Mouse (Mus musculus): ENCODE data around the gene Trdmt1.

The Trdmt1 gene

GRCm38 (mm10) chr2:13501553-13501952 lies 42.9 kb downstream of the Trdmt1 start:
- CTCF ChIA-PET: interaction anchor here (0.6 kb wide), 1 partner anchor 83 kb away, joined by 5 read pairs; no protein-coding TSS in a partner anchor

- CTCF ChIA-PET: no interaction called here
Measured at GRCm38 (mm10) chr2:13500298-13500999, 44.0 kb downstream of the Trdmt1 start.

GRCm38 (mm10) chr2:13499196-13499595 lies 45.3 kb downstream of the Trdmt1 start:
- CTCF ChIA-PET: no interaction called here

GRCm38 (mm10) chr2:13496087-13496486 lies 48.4 kb downstream of the Trdmt1 start:
- CTCF ChIA-PET: no interaction called here

GRCm38 (mm10) chr2:13492927-13493326 lies 51.5 kb downstream of the Trdmt1 start:
- CTCF ChIA-PET: no interaction called here

- CTCF ChIA-PET: no interaction called here
Measured at GRCm38 (mm10) chr2:13491734-13492133, 52.7 kb downstream of the Trdmt1 start, which contains the start of gene Cubn. TSS of gene Cubn (minus strand) at chr2:13491813.

- CTCF ChIA-PET: no interaction called here
Measured at GRCm38 (mm10) chr2:13490480-13490879, 54.0 kb downstream of the Trdmt1 start.

GRCm38 (mm10) chr2:13486470-13486869 lies 58.0 kb downstream of the Trdmt1 start:
- CTCF ChIA-PET: no interaction called here

- CTCF ChIA-PET: no interaction called here
Measured at GRCm38 (mm10) chr2:13484566-13484965, 59.9 kb downstream of the Trdmt1 start.

- CTCF ChIA-PET: no interaction called here
Measured at GRCm38 (mm10) chr2:13480744-13481143, 63.7 kb downstream of the Trdmt1 start.

- CTCF ChIA-PET: no interaction called here
Measured at GRCm38 (mm10) chr2:13479165-13479564, 65.3 kb downstream of the Trdmt1 start.

- CTCF ChIA-PET: no interaction called here
Measured at GRCm38 (mm10) chr2:13470108-13470507, 74.4 kb downstream of the Trdmt1 start.

GRCm38 (mm10) chr2:13469641-13470040 lies 74.8 kb downstream of the Trdmt1 start:
- CTCF ChIA-PET: no interaction called here

GRCm38 (mm10) chr2:13466685-13467084 lies 77.8 kb downstream of the Trdmt1 start:
- CTCF ChIA-PET: no interaction called here
